Mouse (Mus musculus): Measurements from ENCODE around the gene Pin4. TPM values are rescaled to one million over a fixed set of nuclear protein-coding genes. Genes with fewer than 3 reads are reported as not detected.

Gene Pin4
- polyA plus RNA-seq (2015; fragmentation: Nextera tagmentation; extraction: Ambion mirVana): 41.4 and 58.7 TPM in 2 replicates

- ATAC-seq: peak; percentile 100
- TF ChIP-seq CTCF (IDR thresholded peaks at IDR 0.05): peak; percentile 51
- TF ChIP-seq EP300 (IDR thresholded peaks at IDR 0.05): peak; percentile 11; the same call in 1 of the 2 replicates
- Histone ChIP-seq H3K4me3 (ENCODE audit: low read depth, low read length) (peak within 1 kb of the TSS; percentile 56), H3K27ac (ENCODE audit: low read length) (0 out of 2 replicates have a peak within 1 kb of the TSS, but pooled peaks have one; percentile 43), H3K27me3 (replicated peaks; ENCODE audit: insufficient read depth, low read length) (no peaks in the 10 kb centered on the region), H3K36me3 (ENCODE audit: insufficient read depth, low read length) (no peaks in the 10 kb centered on the region), H3K9ac (replicated peaks; ENCODE audit: low read depth) (peak within 1 kb of the TSS; percentile 52), H3K4me1 (ENCODE audit: insufficient read depth, low read depth, low read length) (no peaks in the 10 kb centered on the region), H3K4me2 (replicated peaks; ENCODE audit: low read depth, low read length) (peak within 1 kb of the TSS; percentile 49), H3K9me3 (ENCODE audit: low read length) (no peaks in the 10 kb centered on the region)
- WGBS: 9% methylated on average over 30 of the region's 30 CpGs
- peak; percentile 97 for DNase-seq (ENCODE audit: low spot score)
These were observed at the start of gene Pin4 for GRCm38 (mm10) chrX:102119042-102119864. Pin4 (plus strand) TSS chrX:102119447.

GRCm38 (mm10) chrX:102070591-102071471 lies 48.4 kb upstream of the Pin4 start, which contains the start of gene Rtl5:
Rtl5 (minus strand) TSS chrX:102071304.
- WGBS: 21% methylated on average over 42 of the region's 61 CpGs
- ATAC-seq: peak; percentile 93
- Histone ChIP-seq H3K27me3 (replicated peaks; ENCODE audit: insufficient read depth, low read length) (no peaks in the 10 kb centered on the region), H3K36me3 (ENCODE audit: insufficient read depth, low read length) (no peaks in the 10 kb centered on the region), H3K4me3 (ENCODE audit: low read depth, low read length) (peak within 1 kb of the TSS; percentile 42), H3K4me1 (ENCODE audit: insufficient read depth, low read depth, low read length) (no peaks in the 10 kb centered on the region), H3K27ac (ENCODE audit: low read length) (no peak within 1 kb of the TSS), H3K9ac (replicated peaks; ENCODE audit: low read depth) (no peak within 1 kb of the TSS), H3K4me2 (replicated peaks; ENCODE audit: low read depth, low read length) (peak within 1 kb of the TSS; percentile 74), H3K9me3 (ENCODE audit: low read length) (no peaks in the 10 kb centered on the region)
- TF ChIP-seq CTCF (IDR thresholded peaks at IDR 0.05) (no peak), EP300 (IDR thresholded peaks at IDR 0.05) (no peak)
- DNase-seq (ENCODE audit: low spot score): peak; percentile 83

- Histone ChIP-seq H3K27me3 (replicated peaks; ENCODE audit: insufficient read depth, low read length) (no peaks in the 10 kb centered on the region), H3K36me3 (ENCODE audit: insufficient read depth, low read length) (no peaks in the 10 kb centered on the region), H3K4me3 (ENCODE audit: low read depth, low read length) (peak overlapping the region; percentile 42; the same call in 1 of the 2 replicates), H3K27ac (ENCODE audit: low read length) (no peak overlapping the region), H3K4me1 (ENCODE audit: insufficient read depth, low read depth, low read length) (no peaks in the 10 kb centered on the region), H3K4me2 (replicated peaks; ENCODE audit: low read depth, low read length) (peak overlapping the region; percentile 74), H3K9ac (replicated peaks; ENCODE audit: low read depth) (no peak overlapping the region), H3K9me3 (ENCODE audit: low read length) (no peaks in the 10 kb centered on the region)
- 27% methylated on average over 2 of the region's 2 CpGs for WGBS
- DNase-seq (ENCODE audit: low spot score) (no peak), ATAC-seq (no peak)
- no peak for TF ChIP-seq CTCF (IDR thresholded peaks at IDR 0.05)
- no peak for TF ChIP-seq EP300 (IDR thresholded peaks at IDR 0.05)
These were observed 47.7 kb upstream of the Pin4 start for GRCm38 (mm10) chrX:102071517-102071916.

GRCm38 (mm10) chrX:102073605-102074325 lies 45.5 kb upstream of the Pin4 start:
- Histone ChIP-seq H3K4me3 (ENCODE audit: low read depth, low read length) (no peak overlapping the region), H3K4me2 (replicated peaks; ENCODE audit: low read depth, low read length) (no peak overlapping the region), H3K4me1 (ENCODE audit: insufficient read depth, low read depth, low read length) (no peaks in the 10 kb centered on the region), H3K36me3 (ENCODE audit: insufficient read depth, low read length) (no peaks in the 10 kb centered on the region), H3K27me3 (replicated peaks; ENCODE audit: insufficient read depth, low read length) (no peaks in the 10 kb centered on the region), H3K9me3 (ENCODE audit: low read length) (no peaks in the 10 kb centered on the region), H3K9ac (replicated peaks; ENCODE audit: low read depth) (no peak overlapping the region), H3K27ac (ENCODE audit: low read length) (no peak overlapping the region)
- 85% methylated on average over 14 of the region's 14 CpGs for WGBS
- no peak for ATAC-seq
- TF ChIP-seq CTCF (IDR thresholded peaks at IDR 0.05) (no peak), EP300 (IDR thresholded peaks at IDR 0.05) (no peak)
- no peak for DNase-seq (ENCODE audit: low spot score)

- Histone ChIP-seq H3K9me3 (ENCODE audit: low read length) (no peaks in the 10 kb centered on the region), H3K27me3 (replicated peaks; ENCODE audit: insufficient read depth, low read length) (no peaks in the 10 kb centered on the region), H3K27ac (ENCODE audit: low read length) (no peak overlapping the region), H3K4me3 (ENCODE audit: low read depth, low read length) (no peak overlapping the region), H3K36me3 (ENCODE audit: insufficient read depth, low read length) (no peaks in the 10 kb centered on the region), H3K9ac (replicated peaks; ENCODE audit: low read depth) (no peak overlapping the region), H3K4me1 (ENCODE audit: insufficient read depth, low read depth, low read length) (no peaks in the 10 kb centered on the region), H3K4me2 (replicated peaks; ENCODE audit: low read depth, low read length) (no peak overlapping the region)
- ATAC-seq (no peak), DNase-seq (ENCODE audit: low spot score) (no peak)
- TF ChIP-seq EP300 (IDR thresholded peaks at IDR 0.05) (no peak), CTCF (IDR thresholded peaks at IDR 0.05) (no peak)
- 80% methylated on average over 5 of the region's 5 CpGs for WGBS
These were observed 44.8 kb upstream of the Pin4 start for GRCm38 (mm10) chrX:102074435-102074834.

Data from lung, postnatal 0 days (tissue).